Mouse (Mus musculus): Measurements from ENCODE around the gene Lancl2.

The Lancl2 gene

GRCm38 (mm10) chr6:57767112-57767868 lies 65.0 kb downstream of the Lancl2 start:
- DNase-seq (ENCODE audit: low read depth, low spot score), result no peak

GRCm38 (mm10) chr6:57768948-57769525 lies 66.7 kb downstream of the Lancl2 start:
- no peak for DNase-seq (ENCODE audit: low read depth, low spot score)

GRCm38 (mm10) chr6:57770467-57771190 lies 68.3 kb downstream of the Lancl2 start:
- DNase-seq (ENCODE audit: low read depth, low spot score), result peak; percentile 75

- no peak for DNase-seq (ENCODE audit: low read depth, low spot score)
These were observed 71.5 kb downstream of the Lancl2 start for GRCm38 (mm10) chr6:57773792-57774191.

GRCm38 (mm10) chr6:57780359-57780758 lies 78.0 kb downstream of the Lancl2 start:
- no peak for DNase-seq (ENCODE audit: low read depth, low spot score)

- DNase-seq (ENCODE audit: low read depth, low spot score), result no peak
These were observed 80.3 kb downstream of the Lancl2 start for GRCm38 (mm10) chr6:57782658-57783057.

GRCm38 (mm10) chr6:57784251-57784650 lies 81.9 kb downstream of the Lancl2 start:
- no peak for DNase-seq (ENCODE audit: low read depth, low spot score)

GRCm38 (mm10) chr6:57787376-57787775 lies 85.0 kb downstream of the Lancl2 start:
- DNase-seq (ENCODE audit: low read depth, low spot score), result no peak

Measured in retina, postnatal 7 days (tissue).